Mouse (Mus musculus): ENCODE results near the gene Ext2.

DNA sequence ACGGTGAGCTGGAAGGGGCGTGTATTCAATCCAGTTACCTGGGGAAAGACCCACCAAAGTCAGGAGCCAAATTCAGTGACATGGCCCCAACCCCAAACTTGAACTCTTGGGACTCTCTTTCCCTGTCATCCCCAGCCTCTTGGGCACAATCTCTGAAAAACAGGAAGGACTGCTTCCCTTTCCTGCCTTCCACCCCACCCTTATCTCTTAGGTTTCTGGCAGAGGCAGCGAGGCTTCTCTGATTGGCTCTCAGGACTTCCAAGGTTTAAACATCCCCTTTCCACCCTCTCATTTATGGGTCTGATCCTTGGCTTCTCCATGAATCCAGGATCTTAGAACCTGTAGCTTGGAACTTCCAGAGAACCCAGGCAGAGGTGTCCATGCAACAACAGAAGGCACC lies 19.0 kb upstream of the Ext2 start:
- TF ChIP-seq USF1 (IDR thresholded peaks at IDR 0.05; ENCODE audit: low read depth): no peak
- TF ChIP-seq MAX (IDR thresholded peaks at IDR 0.05): no peak
- TF ChIP-seq CTCF (IDR thresholded peaks at IDR 0.05; ENCODE audit: control insufficient read depth, insufficient read depth, insufficient read length): no peak

All from C2C12 (cell line).